Mouse (Mus musculus) B cell, adult (primary cell): ENCODE measurements around the gene Atp6v0b. TPM values are rescaled to one million over a fixed set of nuclear protein-coding genes. Genes with fewer than 3 reads are reported as not detected.

Experiments
- total RNA-seq: library from RNA; stranded (reverse); gene quantifications from 4 replicates; pipeline ENCODE4 v1.2.4, GENCODE M21; 2023; ENCODE audit not compliant: inconsistent age

The Atp6v0b gene
- total RNA-seq: 248 to 285 TPM (median 270 TPM) in 4 replicates

GRCm38 (mm10) chr4:117887133-117887532 is at the start of gene Atp6v0b:
TSS of gene Atp6v0b (minus strand) at chr4:117887333.

GRCm38 (mm10) chr4:117929391-117929881 is 42.3 kb upstream of the Atp6v0b start, which contains the start of gene Artn:
TSS of gene Artn (minus strand) at chr4:117929763.

GRCm38 (mm10) chr4:117914591-117915442 is 27.7 kb upstream of the Atp6v0b start, which contains the start of gene Ipo13:
TSS of gene Ipo13 (minus strand) at chr4:117914999.

GRCm38 (mm10) chr4:117891738-117892161 is 4.6 kb upstream of the Atp6v0b start, which contains the start of gene Dph2:
TSS of gene Dph2 (minus strand) at chr4:117892032.

GRCm38 (mm10) chr4:117882701-117883691 is 4.1 kb downstream of the Atp6v0b start, which contains the start of gene B4galt2:
TSS of gene B4galt2 (minus strand) at chr4:117883487.

GRCm38 (mm10) chr4:117872471-117872886 is 14.7 kb downstream of the Atp6v0b start, which contains the start of gene Ccdc24:
TSS of gene Ccdc24 (minus strand) at chr4:117872557.

DNA sequence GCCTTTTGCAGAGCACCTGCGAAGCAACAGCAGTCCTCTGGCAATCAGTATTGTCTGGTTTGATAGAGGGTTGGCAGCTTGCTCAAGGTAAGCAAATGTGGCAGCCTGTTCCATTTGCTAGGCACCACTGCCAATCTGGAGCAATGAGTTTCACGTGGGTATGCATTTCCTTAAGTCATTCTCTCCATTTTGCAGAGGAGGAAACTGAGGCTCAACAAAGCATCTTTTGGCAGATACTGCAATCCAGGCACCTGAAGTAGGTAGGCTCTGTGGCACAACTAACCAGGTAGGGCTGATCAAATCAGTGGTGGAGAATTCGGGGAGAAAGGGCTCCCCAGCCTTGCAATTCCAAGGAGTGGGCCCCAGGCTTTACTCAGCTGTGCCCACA is 52.7 kb downstream of the Atp6v0b start, which contains the start of gene Slc6a9:
Slc6a9 (plus strand) TSS at position 50 of the 388 bp plus-strand sequence.

Other genes starting within 250 kb of the Atp6v0b start
- gene Dmap1, start 205.1 kb downstream of the Atp6v0b start, total RNA-seq: 27.9 to 34.2 TPM (median 30.9 TPM) in 4 replicates
- not detected in 4 replicates for gene Gm12845, start 162.9 kb downstream of the Atp6v0b start, total RNA-seq
- not detected in 4 replicates for gene Klf17, start 121.7 kb downstream of the Atp6v0b start, total RNA-seq
- gene Slc6a9, start 52.8 kb downstream of the Atp6v0b start, total RNA-seq: 0.32 to 0.87 TPM (median 0.43 TPM) in 4 replicates
- gene Ccdc24, start 14.8 kb downstream of the Atp6v0b start, total RNA-seq: not detected in 4 replicates
- gene B4galt2, start 3.8 kb downstream of the Atp6v0b start, total RNA-seq: 0.35 TPM in 1 of 4 replicates, not detected in the others
- gene Dph2, start 4.7 kb upstream of the Atp6v0b start, total RNA-seq: 13.6 to 19.8 TPM (median 14.2 TPM) in 4 replicates
- 47.6 to 62.3 TPM (median 56.0 TPM) in 4 replicates for gene Ipo13, start 27.7 kb upstream of the Atp6v0b start, total RNA-seq
- 0.22 to 0.58 TPM (median 0.32 TPM) in 4 replicates for gene Artn, start 42.4 kb upstream of the Atp6v0b start, total RNA-seq
- gene St3gal3, start 247.6 kb upstream of the Atp6v0b start, total RNA-seq: 19.2 to 22.2 TPM (median 21.0 TPM) in 4 replicates